Mouse (Mus musculus) hindbrain, postnatal 0 days (tissue): ENCODE data around the gene Ppfia2. TPM values are rescaled to one million over a fixed set of nuclear protein-coding genes. Genes with fewer than 3 reads are reported as not detected.
A peak's percentile ranks its signal among the peaks of the same experiment; 100 is the strongest.

ENCODE experiments used
- ATAC-seq: fragments of 200-750 bp; cut with Nextera tagmentation; 2 replicates; pipeline ENCODE4 v1.8.0; 2017; ENCODE audit warnings: mild to moderate bottlenecking, moderate TSS enrichment, moderate library complexity
- DNase-seq: peaks from one replicate; pipeline ENCODE4 v3.0.0-alpha.2; 2015; ENCODE audit warnings: low spot score
- H3K27ac ChIP-seq: fragments of 300-500 bp; sonication (generic); 2 replicates; pipeline ENCODE4 v1.5.1; 2014; ENCODE audit warnings: mild to moderate bottlenecking
- H3K27me3 ChIP-seq: fragments of 300-500 bp; sonication (generic); 2 replicates; pipeline ENCODE4 v1.6.1; 2014; ENCODE audit warnings: low read length, mixed read lengths; ENCODE audit not compliant: insufficient read depth
- H3K36me3 ChIP-seq: fragments of 300-500 bp; sonication (generic); 2 replicates; pipeline ENCODE4 v1.6.1; 2014; ENCODE audit warnings: low read length, mixed read lengths; ENCODE audit not compliant: insufficient read depth
- H3K4me1 ChIP-seq: fragments of 300-500 bp; sonication (generic); 2 replicates; pipeline ENCODE4 v1.6.1; 2014; ENCODE audit warnings: antibody characterized with exemption, low read length, mixed read lengths; ENCODE audit not compliant: insufficient read depth
- H3K4me2 ChIP-seq: fragments of 300-500 bp; sonication (generic); 2 replicates; pipeline ENCODE4 v1.6.1; 2014; ENCODE audit warnings: low read depth, mild to moderate bottlenecking, low read length, moderate library complexity, mixed read lengths
- H3K4me3 ChIP-seq: fragments of 300-500 bp; sonication (generic); 2 replicates; pipeline ENCODE4 v1.5.1; 2014; ENCODE audit warnings: low read length
- H3K9ac ChIP-seq: fragments of 300-500 bp; sonication (generic); replicated peaks from 2 replicates; pipeline ENCODE4 v1.6.1; 2014; ENCODE audit warnings: mild to moderate bottlenecking, low read length, moderate library complexity, mixed read lengths
- H3K9me3 ChIP-seq: fragments of 300-500 bp; sonication (generic); 2 replicates; pipeline ENCODE4 v1.6.1; 2016; ENCODE audit warnings: low read length, mixed read lengths
- CTCF ChIP-seq: IDR thresholded peaks from 2 replicates; pipeline ENCODE4 v1.5.1; 2016; ENCODE audit warnings: antibody characterized with exemption, control low read depth, low read depth
- WGBS: fragments of 180-500 bp; shearing (Covaris S2); extraction: QIAGEN DNeasy Blood & Tissue Kit; methylation state at CpG from one replicate; pipeline ENCODE4 v1.1.7; 2014; 5-methylcytosine and 5-hydroxymethylcytosine counted together
- polyA plus RNA-seq: library from polyadenylated mRNA; unstranded; fragments of >200 nt; fragmentation: Nextera tagmentation; extraction: Ambion mirVana; gene quantifications from 2 replicates; pipeline ENCODE4 v1.2.1, GENCODE M21; 2015
- total RNA-seq: library from RNA; depleted of rRNA; stranded (reverse); fragments of >200 nt; gene quantifications from 2 replicates; pipeline ENCODE4 v1.2.3, GENCODE M21; 2014; rRNA removed

Gene Ppfia2
- total RNA-seq (41.7 and 45.5 TPM in 2 replicates), polyA plus RNA-seq (29.7 and 30.3 TPM in 2 replicates)

DNA sequence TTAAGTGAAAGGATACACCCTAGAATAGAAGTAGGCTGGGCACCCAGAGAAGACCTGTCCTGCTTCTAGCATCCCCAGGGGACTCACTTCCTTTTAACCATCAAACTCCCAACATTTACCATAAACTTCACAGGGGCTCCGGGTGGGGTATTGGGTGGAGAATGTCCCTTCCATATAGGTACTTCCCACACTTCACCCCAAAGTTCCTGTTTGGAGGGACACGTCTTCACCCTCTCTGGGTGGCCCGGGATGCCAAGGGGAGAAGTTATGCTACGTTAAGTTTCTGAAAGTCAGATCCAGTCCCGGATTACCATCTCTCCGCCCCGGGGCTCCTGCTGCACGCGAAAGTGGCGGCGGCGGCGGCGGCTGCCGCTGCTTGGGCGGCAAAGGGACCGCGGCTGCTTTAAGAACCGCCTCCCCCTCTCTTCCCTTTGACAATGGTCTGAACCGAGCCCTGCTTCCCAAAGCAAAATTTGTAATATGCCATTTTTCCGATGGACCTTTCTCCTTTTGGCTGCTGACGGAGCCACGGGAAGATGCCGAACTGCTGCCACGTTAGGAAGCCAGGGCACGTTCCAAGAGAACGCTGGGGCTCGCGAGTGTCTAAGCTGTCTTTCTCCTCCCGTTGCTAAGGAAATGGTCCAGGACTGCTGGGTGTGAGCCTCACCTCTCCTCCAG lies at the start of gene Ppfia2:
TSS of gene Ppfia2 (plus strand) at position 485 of the 678 bp plus-strand sequence.
- WGBS, result under 1% methylated on average over 30 of the region's 30 CpGs
- peak within 1 kb of the TSS; percentile 89 for H3K27ac ChIP-seq
- peak; percentile 93 for DNase-seq
- H3K4me3 ChIP-seq, result peak within 1 kb of the TSS; percentile 65
- H3K4me2 ChIP-seq, result peak within 1 kb of the TSS; percentile 77
- peak within 1 kb of the TSS; percentile 73 for H3K9ac ChIP-seq
- H3K27me3 ChIP-seq, result no peaks in the 10 kb centered on the region
- no peak; the same call in 1 of the 2 replicates for TF ChIP-seq CTCF
- no peaks in the 10 kb centered on the region for H3K36me3 ChIP-seq
- H3K9me3 ChIP-seq, result no peaks in the 10 kb centered on the region
- 0 out of 2 replicates have a peak, but pooled peaks cover 4% of the 10 kb centered on the region for H3K4me1 ChIP-seq
- ATAC-seq, result peak; percentile 87

DNA sequence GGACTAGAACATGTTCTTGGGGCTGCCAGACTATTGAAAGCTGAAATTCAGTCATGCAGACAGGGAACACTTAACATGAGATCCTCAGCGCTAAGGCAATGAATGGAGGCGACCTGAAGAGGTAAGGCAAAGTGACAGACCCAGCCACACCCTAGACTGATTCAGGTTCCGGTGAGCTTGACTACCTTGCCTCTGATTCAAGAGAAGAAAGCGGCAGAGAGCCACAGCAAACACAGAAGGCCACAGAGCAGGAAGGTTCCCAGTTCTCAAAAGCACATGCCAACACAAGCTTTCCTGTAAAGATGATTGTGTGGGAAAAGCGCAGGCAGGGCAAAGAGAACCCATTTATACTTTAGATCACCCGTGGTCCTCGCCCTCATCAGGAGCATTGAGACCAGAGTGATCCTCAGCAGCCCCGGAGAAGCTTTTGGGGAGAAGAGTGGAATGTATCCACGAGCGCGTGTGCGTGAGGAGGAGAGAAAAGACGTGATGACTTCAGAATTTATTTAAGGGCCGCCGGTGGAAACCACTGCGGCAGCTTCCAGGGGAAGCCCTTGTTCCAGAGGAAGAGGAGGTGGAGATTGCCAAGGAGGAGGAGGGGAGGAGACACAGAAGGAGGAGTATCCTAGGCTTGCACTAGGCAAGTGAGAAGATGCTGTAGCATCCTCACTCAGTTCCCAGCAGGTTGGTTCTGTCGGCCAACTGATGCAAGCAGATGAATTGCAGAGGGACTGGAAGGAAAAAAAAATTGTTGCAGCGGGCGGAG lies 1.0 kb upstream of the Ppfia2 start:
- H3K4me3 ChIP-seq, result peak overlapping the region; percentile 65
- DNase-seq (peak; percentile 85), ATAC-seq (peak; percentile 89)
- H3K9me3 ChIP-seq, result no peaks in the 10 kb centered on the region
- H3K4me1 ChIP-seq, result 0 out of 2 replicates have a peak, but pooled peaks cover 4% of the 10 kb centered on the region
- under 1% methylated on average over 19 of the region's 19 CpGs for WGBS
- peak overlapping the region; percentile 73 for H3K9ac ChIP-seq
- no peaks in the 10 kb centered on the region for H3K36me3 ChIP-seq
- H3K27ac ChIP-seq, result peak overlapping the region; percentile 89
- H3K27me3 ChIP-seq, result no peaks in the 10 kb centered on the region
- 0 out of 2 replicates have a peak, but pooled peaks have one; percentile 2 for TF ChIP-seq CTCF
- H3K4me2 ChIP-seq, result peak overlapping the region; percentile 77

DNA sequence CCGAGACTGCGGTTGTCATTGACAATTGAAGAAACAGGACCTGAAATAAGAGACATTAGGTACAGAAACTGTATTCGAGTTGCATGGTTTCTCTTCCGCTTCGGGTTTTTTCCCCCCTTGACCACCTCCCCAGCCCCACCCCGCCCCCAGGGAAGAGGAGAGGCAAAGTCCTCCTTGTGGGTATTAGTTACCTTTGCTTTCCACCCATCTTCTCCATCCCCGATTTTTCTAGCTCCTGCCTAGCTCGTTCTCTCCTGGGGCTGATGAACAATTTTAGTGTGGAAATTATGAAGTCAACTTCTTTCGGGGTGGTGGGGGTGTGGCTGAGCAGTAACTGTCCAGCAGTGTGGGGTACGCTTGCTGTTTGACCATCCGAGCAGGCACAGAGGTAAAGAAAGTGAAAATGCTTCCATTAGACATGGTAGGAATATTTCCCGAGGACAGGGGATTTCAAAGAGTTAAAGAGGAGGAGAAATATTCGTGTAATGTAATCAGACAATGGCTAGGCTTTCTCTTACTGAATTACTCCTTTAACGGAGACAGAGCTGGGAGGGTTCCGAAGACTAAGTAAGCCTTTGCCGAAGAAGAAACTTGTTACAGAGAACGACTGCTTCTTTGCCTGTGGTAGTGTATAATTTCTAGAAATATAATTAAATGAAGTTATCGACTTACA lies 530 bp downstream of the Ppfia2 start:
- peak overlapping the region; percentile 65 for H3K4me3 ChIP-seq
- 3% methylated on average over 18 of the region's 18 CpGs for WGBS
- H3K27me3 ChIP-seq, result no peaks in the 10 kb centered on the region
- ATAC-seq (peak; percentile 18), DNase-seq (peak; percentile 38)
- peak overlapping the region; percentile 73 for H3K9ac ChIP-seq
- H3K9me3 ChIP-seq, result no peaks in the 10 kb centered on the region
- 0 out of 2 replicates have a peak, but pooled peaks cover 4% of the 10 kb centered on the region for H3K4me1 ChIP-seq
- peak overlapping the region; percentile 77 for H3K4me2 ChIP-seq
- no peak for TF ChIP-seq CTCF
- no peaks in the 10 kb centered on the region for H3K36me3 ChIP-seq
- peak overlapping the region; percentile 89 for H3K27ac ChIP-seq

DNA sequence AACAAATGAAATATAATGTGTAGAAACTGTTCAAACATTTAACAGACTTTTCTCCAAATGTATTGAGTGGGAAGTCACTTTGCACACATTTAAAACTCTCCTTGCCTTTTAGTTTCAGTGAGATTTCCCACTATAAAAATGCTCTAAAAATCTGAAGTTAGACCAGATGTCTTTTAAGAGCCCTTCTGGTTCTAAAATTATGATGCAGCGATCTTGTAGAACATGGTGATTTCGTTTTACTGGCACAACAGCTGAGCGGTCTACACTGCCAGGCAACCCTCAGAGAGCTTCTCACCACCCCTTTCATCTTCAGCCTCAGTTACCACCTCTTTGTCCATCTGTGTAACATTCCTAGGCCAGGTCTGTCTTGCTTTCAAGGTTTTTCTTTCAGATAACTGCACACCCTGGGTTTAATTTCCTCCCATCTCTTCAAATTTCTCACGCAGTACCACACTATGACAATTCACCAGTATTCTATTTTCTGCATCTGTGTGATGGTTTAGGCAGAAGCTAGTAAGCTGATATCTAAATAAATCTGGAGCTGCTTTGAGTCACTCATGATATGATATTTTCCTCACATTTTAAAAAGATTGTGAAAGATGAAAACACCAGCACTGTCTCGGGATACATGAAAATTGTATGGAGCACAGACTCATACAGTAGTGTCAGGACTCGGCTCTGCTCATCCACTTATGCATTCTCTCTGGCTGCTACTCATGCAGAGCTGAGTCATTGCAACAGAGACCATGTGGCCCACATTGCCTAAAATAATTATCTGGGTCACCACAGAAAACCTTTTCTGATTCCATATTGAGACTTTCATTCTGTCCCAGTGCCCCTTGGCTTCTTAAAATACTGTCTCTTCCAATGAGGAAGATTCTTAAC lies 39.4 kb downstream of the Ppfia2 start:
- Histone ChIP-seq H3K4me1 (no peaks in the 10 kb centered on the region), H3K9ac (no peak overlapping the region), H3K4me3 (no peak overlapping the region), H3K27me3 (no peaks in the 10 kb centered on the region), H3K27ac (no peak overlapping the region), H3K4me2 (no peak overlapping the region), H3K9me3 (no peaks in the 10 kb centered on the region), H3K36me3 (no peaks in the 10 kb centered on the region)
- no peak for DNase-seq
- ATAC-seq, result peak; percentile 71; the same call in 1 of the 2 replicates
- no peak for TF ChIP-seq CTCF
- WGBS, result 86% methylated on average over 6 of the region's 6 CpGs

DNA sequence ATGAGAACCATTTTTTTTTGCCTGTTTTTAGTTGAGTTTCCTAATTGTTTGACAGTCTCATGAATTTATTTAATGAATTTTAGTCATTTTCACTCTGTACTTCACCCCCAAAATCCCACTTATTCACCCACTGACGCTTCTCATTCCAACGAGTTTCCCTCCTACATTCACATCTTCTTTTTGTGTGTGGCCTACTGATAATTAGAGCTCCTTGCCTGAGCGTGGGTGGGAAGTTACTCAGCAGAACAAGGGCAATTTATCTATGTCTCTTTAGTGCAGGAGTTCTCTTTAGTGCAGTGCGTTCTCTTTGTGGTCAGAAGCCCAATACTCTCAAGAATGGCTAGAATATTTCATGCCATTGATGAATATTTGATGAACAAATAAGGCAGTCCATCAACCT lies 95.9 kb downstream of the Ppfia2 start:
- Histone ChIP-seq H3K4me3 (no peak overlapping the region), H3K9me3 (no peaks in the 10 kb centered on the region), H3K27me3 (no peaks in the 10 kb centered on the region), H3K36me3 (no peaks in the 10 kb centered on the region), H3K4me2 (no peak overlapping the region), H3K9ac (no peak overlapping the region), H3K4me1 (no peaks in the 10 kb centered on the region), H3K27ac (no peak overlapping the region)
- ATAC-seq (no peak), DNase-seq (no peak)
- no peak for TF ChIP-seq CTCF
- WGBS, result 51% methylated on average over 4 of the region's 4 CpGs

DNA sequence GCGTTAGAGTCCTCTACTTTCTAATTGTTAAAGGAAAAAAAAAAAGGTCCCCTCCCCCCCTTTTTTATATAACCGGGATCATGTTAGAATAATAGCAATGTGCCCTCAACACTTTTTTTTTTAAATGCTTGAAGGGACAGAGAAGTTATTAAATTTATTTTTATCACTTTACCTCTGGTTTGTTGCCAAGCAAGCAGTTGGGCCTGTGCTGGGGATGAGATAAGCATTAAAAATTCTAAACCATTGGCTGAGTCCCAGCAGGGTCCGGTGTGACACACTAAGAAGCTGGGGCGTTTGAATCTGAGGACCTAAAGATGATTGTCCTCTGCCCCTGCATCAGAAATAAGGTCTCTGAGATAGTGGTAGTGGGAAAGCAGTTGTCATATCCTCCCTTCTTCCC lies 114.9 kb downstream of the Ppfia2 start:
- Histone ChIP-seq H3K36me3 (no peaks in the 10 kb centered on the region), H3K9ac (no peak overlapping the region), H3K9me3 (no peaks in the 10 kb centered on the region), H3K4me1 (no peaks in the 10 kb centered on the region), H3K27ac (no peak overlapping the region), H3K27me3 (no peaks in the 10 kb centered on the region), H3K4me2 (no peak overlapping the region), H3K4me3 (no peak overlapping the region)
- WGBS, result 63% methylated on average over 4 of the region's 4 CpGs
- TF ChIP-seq CTCF, result no peak
- ATAC-seq (peak; percentile 27; the same call in 1 of the 2 replicates), DNase-seq (peak; percentile 12)
